Mouse (Mus musculus) heart, adult 18-20 months (tissue): ENCODE measurements around the gene Ltbp3. TPM values are rescaled to one million over a fixed set of nuclear protein-coding genes. Genes with fewer than 3 reads are reported as not detected.

ENCODE experiments used
- DNase-seq, 2 experiments: peaks; one replicate each; pipeline ENCODE4 v3.0.0; 2021 to 2022; ENCODE audit warnings: mixed read lengths in 1 of 2
- total RNA-seq, 2 experiments: library from RNA; stranded (reverse); gene quantifications; 2 replicates each; pipeline ENCODE4 v1.2.3; 2021

Ltbp3 gene
- total RNA-seq, 2 experiments from 2014 or later, result 30.4 to 35.5 TPM

DNA sequence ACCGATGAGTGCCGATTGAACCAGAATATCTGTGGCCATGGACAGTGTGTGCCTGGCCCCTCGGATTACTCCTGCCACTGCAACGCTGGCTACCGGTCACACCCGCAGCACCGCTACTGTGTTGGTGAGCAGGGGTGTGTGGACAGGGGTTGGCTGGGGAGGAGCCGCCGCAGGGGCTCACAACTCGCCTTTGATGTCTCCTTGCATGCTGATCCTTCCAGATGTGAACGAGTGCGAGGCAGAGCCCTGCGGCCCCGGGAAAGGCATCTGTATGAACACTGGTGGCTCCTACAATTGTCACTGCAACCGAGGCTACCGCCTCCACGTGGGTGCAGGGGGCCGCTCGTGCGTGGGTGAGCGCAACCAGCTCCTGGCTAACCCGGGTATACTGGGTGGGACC, 10.2 kb downstream of the Ltbp3 start:
- DNase-seq, result no peak

DNA sequence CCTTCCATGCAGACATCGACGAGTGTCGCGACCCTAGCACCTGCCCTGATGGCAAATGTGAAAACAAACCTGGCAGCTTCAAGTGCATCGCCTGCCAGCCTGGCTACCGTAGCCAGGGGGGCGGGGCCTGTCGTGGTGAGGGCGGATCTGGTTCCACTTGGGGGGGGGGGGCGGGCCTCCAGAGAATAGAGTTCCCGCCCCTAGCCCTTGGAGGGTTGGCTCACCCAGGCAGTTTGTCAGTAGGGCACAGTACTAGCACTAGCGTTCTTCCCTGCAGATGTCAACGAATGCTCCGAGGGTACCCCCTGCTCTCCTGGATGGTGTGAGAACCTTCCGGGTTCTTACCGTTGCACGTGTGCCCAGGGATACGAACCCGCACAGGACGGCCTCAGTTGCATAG, 11.0 kb downstream of the Ltbp3 start:
- peak in 1 of 2 experiments; percentile 36 for DNase-seq

DNA sequence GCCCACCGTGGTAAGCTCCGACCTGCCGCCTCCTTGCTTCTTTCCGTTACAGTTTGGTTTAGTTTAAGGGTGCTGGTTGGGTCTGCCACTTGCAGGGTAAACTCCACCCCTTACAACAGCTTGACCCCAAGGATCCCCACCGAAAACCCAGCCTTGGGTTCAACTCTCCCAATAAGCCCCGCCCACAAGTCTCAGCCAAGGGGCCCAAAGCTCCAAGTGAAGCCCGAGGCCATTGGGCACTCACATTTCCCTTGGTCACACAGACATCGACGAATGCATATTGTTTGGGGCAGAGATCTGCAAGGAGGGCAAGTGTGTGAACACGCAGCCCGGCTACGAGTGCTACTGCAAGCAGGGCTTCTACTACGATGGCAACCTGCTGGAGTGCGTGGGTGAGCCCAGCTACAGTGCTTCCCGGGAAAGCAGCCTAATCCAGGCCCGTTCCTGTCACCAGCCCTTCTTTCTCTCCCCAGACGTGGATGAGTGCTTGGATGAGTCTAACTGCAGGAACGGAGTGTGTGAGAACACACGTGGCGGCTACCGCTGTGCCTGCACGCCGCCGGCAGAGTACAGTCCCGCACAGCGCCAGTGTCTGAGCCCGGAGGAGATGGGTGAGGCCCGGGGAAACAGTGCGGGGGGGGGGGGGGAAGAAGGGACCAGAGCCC, 15.7 kb downstream of the Ltbp3 start:
- no peak for DNase-seq

DNA sequence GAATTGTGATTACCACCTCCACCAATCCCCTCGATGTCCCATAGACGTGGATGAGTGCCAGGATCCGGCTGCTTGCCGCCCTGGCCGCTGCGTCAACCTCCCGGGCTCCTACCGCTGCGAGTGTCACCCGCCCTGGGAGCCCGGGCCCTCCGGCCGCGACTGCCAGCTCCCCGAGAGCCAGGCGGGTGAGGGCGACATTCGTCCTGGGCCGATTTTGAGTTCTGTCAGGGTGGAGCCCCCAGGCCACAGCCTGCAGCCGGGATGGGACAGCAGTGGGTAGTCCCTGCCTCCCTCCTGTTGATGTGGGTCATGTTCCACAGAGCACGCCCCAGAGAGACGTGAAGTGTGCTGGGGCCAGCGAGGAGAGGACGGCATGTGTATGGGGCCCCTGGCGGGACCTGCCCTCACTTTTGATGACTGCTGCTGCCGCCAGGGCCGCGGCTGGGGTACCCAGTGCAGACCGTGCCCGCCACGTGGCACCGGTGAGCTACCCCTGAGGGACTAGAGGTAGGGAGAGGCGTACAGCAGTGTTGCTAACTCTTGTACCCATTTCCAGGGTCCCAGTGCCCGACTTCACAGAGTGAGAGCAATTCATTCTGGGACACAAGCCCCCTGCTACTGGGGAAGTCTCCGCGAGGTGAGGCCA, 16.4 kb downstream of the Ltbp3 start:
- no peak for DNase-seq

DNA sequence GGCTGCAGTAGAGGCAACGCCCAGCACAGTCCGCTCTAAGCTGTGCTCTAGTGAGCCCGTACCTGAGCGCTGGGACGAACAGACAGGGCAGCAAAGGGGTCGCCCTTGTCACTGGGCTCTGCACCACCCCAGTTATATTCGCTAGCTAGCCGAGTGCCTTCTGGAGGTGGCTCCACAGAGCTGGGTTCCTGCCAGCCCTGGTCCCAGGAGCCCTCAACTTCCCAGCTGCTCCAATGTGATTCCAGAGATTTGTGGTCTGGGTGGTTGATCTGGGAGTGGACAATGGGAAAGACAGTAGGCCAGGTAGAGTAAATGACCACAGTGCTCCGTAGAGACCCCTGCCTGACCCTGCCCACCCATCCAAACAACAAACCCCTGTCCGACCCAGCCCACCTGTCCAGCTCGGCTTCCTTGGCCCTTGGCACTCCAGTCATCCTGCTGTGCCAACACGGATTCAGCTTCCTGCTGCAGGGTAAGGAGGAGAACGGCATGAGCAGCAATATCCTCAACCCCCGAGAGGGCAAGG, 18.2 kb downstream of the Ltbp3 start:
- no peak for DNase-seq

DNA sequence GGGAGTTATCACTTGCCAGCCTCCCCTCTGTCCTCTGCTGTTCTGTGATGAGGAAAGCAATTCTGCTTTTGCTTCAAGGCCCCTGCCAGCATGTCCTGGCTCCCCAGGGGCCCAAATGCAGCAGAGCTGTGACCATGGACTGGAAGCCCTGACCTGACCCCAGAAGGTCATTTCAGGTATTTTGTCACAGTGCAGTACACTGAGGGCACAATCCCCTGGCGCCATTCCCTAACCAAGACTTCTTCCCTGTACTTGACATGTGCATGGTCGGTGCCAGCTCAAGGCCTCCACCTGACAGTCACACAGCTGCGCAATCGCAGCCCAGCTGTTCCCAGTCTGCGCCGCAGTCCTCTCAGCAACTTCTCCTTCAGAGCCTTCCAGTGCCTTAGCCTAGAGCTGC, 22.5 kb downstream of the Ltbp3 start:
- no peak for DNase-seq

DNA sequence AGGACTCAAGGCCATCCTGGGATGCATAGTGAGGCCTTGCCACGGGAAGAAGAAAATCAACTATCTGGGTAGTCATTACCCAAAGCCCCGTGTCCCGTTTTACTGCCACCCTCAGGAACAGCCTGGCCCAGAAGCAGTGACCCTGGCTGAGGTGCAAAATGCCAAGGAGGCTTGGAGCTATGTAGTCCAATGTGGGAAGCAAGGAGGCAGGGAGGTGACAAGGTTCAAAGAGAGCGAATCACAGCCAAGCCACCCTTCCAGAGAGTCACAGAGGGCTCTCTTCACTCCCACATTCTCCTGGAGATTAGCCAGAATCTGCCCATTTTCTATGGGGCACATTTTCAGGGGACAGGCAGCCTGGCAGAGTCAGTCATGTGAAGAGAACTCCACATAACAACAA, 26.6 kb downstream of the Ltbp3 start:
- DNase-seq, result no peak

DNA sequence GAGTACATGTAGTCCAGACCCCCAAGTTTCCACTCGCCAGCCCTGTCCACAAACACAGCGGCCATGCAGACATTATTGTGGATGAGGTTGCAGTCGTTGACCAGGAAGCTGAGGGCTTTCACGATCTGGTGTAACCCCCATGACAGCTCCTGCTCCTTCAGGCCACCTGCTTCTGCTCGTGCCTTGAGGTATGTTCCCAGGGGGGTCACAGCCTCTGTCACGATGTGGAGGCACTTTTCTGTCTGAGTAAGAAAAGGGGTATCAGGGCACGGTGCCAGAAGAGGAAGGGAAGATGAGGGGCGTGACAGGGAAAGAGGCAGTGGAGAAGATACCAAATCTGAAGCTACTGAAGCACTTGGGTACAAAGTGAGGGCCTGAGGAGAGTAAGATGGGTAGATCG, 29.6 kb downstream of the Ltbp3 start:
- no peak for DNase-seq

DNA sequence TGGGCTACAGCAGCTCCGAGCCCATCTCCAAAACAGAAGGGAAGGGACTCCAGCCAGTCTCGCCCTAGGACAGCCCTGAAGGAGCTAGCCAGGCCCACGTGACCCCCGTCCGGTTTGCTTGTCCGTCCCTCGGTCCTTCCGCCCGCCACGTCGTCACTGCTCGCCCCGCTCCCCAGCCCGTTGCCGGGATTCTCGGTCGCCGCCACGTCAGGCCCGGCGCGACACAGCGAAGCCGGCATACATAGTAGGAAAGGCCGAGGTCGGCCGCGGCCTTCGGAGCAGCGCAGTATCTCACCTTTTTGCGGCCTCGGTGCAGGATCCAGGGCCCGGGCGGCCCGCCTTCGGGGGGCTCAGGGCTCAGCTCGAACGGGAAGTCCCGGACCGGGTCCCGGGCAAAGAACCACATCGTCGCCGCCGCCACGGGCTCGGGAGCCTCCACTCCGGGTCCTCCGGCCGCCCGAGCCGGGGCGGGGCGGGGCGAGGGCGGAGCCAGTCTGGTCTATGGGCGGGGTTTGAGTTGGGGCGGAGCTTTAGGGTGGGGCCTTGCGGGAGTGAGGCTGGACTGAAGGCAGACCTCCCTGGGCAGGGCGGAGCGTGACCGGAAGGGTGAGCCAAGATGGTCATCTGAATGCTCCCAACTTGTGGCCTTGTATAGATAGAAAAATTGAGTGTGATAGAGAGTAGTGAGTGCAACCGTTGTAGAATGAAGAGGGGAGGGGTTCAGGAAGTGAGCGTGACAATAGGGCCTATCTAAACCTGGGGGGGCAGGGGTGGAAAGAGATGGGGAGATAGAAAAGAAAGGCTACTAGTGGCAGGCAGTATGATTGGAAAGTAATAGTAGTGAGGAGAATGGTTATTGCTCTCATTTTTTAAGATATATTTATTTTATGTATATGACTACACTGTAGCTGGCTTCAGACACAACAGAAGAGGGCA, 30.5 kb downstream of the Ltbp3 start, which contains the start of gene Scyl1:
TSS of gene Scyl1 (minus strand) at position 495 of the 936 bp plus-strand sequence.
- DNase-seq, result peak; percentile 96 to 99

DNA sequence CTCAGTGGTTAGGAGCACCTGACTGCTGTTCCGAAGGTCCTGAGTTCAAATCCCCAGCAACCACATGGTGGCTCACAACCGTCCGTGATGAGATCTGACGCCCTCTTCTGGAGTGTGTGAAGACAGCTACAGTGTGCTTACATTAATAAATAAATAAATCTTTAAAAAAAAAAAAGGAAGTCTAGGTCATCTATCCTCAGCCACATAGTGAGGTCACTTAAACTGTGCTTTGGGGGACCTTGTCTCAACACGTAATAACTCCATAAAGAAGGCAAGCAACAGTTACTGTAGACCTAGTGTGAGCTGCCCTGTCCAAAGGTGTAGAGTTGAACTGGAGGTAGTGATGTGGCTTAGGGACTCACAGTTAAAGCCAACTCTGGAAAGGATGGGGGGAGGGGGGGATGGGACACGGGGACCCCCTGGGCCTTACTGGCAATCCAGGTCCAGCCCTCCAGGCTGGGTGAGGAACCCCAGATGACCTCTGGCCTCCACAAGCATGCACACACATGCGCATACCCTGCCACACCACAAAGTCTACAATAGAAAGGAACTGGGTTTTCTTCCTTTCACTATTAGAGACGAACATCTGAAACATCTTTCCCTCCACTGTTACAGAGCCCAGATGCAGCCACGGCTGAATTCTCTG, 36.8 kb downstream of the Ltbp3 start:
- DNase-seq, result no peak

DNA sequence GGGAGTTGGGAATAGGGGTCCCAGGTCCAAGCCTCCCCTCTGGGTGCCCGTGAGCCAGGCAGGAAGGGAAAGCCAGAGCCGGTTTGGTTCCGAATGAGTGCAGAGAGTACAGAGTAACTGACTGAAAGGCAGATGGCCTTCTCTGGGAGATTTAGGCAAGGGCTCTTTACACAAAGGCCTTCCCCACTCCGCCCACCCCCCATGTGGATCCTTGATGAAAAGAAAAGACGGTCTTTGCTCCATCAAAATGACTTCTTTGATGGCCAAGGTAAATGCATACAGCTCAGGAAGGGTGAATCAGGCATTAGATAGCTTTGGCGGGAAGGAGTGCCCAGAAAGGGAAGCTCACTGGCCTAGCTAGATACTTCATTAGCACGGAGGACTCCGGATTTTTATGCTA, 37.6 kb downstream of the Ltbp3 start:
- no peak for DNase-seq

DNA sequence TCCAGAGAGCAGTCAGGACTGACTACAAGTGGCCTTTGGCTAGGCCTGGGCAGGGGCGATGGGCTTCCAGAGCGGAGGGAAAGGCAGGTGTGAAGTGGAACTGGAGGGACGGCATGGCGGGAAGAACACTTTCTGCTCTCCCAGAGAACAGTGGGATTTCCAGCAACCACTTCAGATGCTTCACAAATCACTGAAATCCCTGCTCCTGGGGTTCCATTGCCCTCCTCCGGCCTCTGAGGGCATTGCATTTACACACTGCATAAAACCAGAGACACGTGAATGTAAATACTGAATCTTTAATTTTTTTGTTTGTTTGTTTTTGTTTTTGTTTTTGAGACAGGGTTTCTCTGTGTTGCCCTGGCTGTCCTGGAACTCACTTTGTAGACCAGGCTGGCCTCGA, 39.5 kb downstream of the Ltbp3 start:
- peak in 1 of 2 experiments; percentile 60 for DNase-seq

DNA sequence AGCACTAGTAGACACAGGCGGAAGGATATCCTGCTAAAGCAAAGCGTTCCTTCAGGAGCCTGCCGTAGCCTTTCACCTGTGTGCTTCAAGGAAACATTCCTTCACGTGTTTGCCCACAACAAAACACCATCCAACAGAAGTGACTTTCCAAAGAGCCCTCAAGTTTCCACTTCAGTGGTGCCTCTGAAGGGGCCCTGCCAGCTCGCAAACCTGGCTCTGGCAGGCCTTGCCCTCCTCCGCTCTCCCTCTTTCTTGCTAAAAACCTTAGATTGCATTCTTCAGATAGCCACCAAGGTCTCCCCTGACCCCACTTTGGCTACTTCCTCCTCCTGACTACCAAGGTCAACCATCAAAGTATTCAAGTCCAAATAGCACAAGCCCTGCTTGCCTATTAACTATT, 40.8 kb downstream of the Ltbp3 start:
- DNase-seq, result no peak

DNA sequence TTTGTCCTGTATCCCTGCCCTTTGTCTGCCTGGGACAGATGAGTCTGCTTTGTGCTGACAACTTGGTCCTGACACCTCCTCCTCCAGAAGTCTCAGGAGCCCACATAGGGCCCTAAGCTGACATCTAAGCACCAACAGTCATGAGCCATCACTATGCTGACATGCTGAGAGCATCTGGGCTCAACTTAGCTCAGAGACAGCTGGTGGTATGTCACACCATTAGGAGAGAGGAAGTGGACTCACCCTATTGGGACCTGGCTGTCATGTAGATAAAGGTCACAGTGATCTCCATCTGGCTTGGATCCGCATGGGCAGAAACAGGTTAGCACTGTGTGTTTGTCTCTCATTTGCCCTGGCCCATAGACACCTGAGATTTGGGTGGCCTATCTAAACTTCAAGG, 41.4 kb downstream of the Ltbp3 start:
- no peak for DNase-seq

DNA sequence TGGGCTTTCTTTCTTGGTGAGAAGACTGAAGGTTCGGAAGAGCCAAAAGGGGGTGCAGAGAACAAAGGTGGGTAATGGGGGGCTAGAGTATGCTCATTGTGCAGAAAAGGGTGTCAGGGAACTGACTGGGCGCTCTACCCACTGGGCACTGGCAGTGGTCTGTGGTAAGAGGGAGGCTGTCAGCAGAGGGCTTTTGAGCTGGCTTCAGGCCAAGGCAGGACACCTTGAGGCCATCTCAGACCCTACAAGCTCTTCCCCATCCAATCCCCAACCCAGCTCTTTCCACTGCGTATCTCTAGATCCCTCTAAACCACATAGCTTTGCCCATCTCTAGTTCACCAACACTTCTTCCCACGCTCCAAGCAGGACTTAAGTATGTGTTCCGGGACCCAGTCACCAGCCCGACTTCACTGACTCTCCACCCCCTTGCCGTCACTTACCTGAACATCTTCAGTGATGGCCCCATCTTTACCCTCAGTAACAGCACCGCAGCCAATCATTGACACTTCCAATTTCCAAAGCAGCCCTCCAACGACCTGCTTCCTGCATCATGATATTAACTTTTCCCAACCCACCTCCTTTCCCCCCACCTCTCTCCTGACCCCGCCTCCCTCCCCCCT, 44.4 kb downstream of the Ltbp3 start:
- no peak for DNase-seq

DNA sequence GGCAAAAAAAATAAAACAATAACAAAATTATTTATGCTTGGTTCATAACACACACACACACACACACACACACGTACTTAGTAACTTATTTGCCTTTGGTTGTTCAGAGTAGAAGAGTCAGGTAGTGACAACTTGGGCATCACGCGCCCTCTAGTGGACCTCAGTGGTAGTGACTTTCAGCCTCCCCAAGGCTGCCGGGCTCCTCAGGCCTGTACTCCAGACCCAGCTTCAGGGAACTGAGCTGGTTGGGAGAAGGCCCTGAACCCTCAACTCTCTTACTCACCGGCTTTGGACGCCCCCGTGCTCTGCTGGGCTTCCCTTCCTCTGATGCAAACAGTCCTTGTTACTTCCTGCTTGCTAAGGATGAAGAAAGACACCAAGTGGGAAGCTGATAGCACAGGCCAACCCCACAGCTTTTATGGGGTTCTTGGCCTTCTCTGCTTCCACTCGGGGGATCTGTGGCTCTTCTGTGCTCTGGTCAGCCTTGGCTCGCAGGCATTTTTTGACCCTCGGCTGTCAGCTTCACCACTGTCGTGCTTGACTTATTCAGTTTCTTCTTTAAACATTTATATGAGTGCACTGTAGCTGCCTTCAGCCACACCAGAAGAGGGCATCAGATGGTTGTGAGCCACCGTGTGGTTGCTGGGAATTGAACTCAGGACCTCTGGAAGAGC, 45.9 kb downstream of the Ltbp3 start:
- DNase-seq, result peak; percentile 88 to 94

DNA sequence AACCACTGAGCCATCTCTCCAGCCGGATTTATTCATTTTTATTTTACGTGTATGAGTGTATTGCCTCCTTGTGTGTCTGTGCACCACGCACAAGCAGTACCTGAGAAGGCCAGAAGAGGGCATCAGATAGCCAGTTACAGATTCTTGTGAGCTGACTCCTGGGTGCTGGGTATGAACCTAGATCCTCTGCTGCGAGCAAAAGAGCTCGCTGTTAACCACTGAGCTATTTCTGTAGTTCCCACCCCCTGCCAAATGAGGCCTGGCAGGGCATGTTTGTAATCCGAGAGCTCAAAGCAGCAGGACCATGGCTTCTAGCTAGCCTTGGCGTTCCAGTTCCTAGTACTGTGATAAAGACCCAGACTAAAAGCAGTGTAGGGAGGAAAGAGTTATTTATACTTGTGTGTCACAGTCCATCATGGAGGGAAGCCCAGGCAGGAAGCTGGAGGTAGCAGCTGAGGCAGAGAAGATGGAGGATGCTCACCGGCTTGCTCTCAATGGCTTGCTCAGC, 46.5 kb downstream of the Ltbp3 start:
- DNase-seq, result peak; percentile 89 to 94

DNA sequence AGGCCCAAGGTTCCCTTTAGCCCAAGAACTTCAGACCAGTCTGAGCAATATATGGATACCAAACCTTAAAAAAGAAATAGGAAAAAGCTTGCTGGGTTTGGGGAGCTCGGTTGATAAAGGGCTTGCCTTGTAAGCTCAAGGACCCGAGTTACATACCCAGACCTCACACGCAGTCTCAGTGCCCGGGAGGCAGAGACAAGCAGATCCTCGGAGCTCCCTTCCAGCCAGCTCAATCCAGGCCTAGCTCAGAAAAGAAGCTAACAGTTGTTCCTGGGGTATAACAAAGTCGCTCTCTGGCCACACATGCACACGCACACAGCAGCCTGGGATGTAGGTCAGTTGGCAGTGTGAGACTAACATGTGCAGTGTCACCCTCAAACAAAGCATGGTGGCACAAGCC, 47.2 kb downstream of the Ltbp3 start:
- no peak for DNase-seq

DNA sequence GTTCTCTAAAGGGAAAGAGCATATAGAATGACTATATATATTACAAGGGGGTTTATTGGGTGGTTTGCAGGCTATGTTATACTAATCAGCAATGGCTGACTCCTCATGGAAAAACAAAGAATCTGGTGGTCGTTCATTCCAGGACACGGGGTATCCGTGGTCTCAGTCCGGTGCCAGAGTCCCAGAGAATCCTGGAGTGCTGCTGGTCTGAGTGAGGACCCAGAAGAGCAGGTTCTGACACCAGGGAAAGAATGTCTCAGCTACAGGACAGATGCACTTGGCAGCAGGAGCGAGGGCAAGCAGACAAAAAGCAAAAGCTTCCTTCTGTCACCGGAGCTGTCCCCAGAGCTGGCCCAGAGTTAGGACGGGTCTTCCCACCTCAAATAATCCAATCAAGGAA, 47.9 kb downstream of the Ltbp3 start:
- no peak for DNase-seq

DNA sequence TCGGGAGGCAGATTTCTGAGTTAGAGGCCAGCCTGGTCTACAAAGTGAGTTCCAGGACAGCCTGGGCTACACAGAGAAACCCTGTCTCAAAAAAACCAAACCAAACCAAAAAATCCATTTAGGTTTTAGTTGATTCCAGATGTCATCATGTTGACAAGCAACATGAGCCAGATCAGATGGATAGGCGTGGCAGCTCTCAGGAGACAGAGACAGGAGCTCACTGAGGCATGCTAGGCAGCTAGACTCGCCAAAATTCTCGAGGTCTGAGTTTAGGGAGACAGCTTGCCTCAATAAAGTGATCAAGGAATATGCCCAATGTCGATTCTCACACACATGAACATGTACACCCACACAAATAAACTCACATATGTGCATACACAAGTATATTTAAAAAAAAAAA, 48.4 kb downstream of the Ltbp3 start:
- DNase-seq, result no peak

DNA sequence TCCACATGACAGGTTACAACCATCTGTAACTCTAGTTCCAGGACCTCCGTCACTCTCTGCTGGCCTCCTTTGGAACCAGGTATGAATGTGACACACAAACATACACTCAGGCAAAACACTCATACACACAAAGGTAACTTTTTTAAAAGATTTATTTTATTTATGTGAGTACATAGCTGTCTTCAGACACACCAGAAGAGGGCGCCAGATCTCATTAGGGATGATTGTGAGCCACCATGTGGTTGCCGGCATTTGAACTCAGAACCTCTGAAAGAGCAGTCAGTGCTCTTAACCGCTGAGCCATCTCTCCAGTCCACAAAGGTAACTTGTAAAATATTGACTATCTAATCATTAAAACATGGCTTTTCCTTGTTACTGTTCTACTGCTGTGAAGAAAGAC, 50.6 kb downstream of the Ltbp3 start:
- DNase-seq, result no peak
